Mouse (Mus musculus): ENCODE results near the gene Telo2. TPM values are rescaled to one million over a fixed set of nuclear protein-coding genes. Genes with fewer than 3 reads are reported as not detected.

Gene Telo2
- total RNA-seq, 1 experiment from 2014 or later: 21.2 TPM

GRCm38 (mm10) chr17:25110590-25110989, 5.2 kb downstream of the Telo2 start:
- ATAC-seq (replicated peaks; ENCODE audit: insufficient number of reproducible peaks, low FRiP score, low TSS enrichment, poor library complexity, severe bottlenecking): no peak

GRCm38 (mm10) chr17:25109578-25109977, 6.2 kb downstream of the Telo2 start:
- no peak for ATAC-seq (replicated peaks; ENCODE audit: insufficient number of reproducible peaks, low FRiP score, low TSS enrichment, poor library complexity, severe bottlenecking)

GRCm38 (mm10) chr17:25107786-25108185, 8.0 kb downstream of the Telo2 start:
- no peak for ATAC-seq (replicated peaks; ENCODE audit: insufficient number of reproducible peaks, low FRiP score, low TSS enrichment, poor library complexity, severe bottlenecking)

GRCm38 (mm10) chr17:25101338-25101737, 14.4 kb downstream of the Telo2 start:
- no peak for ATAC-seq (replicated peaks; ENCODE audit: insufficient number of reproducible peaks, low FRiP score, low TSS enrichment, poor library complexity, severe bottlenecking)

GRCm38 (mm10) chr17:25100052-25100451, 15.7 kb downstream of the Telo2 start:
- no peak for ATAC-seq (replicated peaks; ENCODE audit: insufficient number of reproducible peaks, low FRiP score, low TSS enrichment, poor library complexity, severe bottlenecking)

- no peak for ATAC-seq (replicated peaks; ENCODE audit: insufficient number of reproducible peaks, low FRiP score, low TSS enrichment, poor library complexity, severe bottlenecking)
Observed at GRCm38 (mm10) chr17:25096221-25096620, 19.5 kb downstream of the Telo2 start.

GRCm38 (mm10) chr17:25090450-25090849, 25.3 kb downstream of the Telo2 start:
- no peak for ATAC-seq (replicated peaks; ENCODE audit: insufficient number of reproducible peaks, low FRiP score, low TSS enrichment, poor library complexity, severe bottlenecking)

- no peak for ATAC-seq (replicated peaks; ENCODE audit: insufficient number of reproducible peaks, low FRiP score, low TSS enrichment, poor library complexity, severe bottlenecking)
Observed at GRCm38 (mm10) chr17:25089158-25089557, 26.6 kb downstream of the Telo2 start.

GRCm38 (mm10) chr17:25086724-25087123, 29.0 kb downstream of the Telo2 start:
- ATAC-seq (replicated peaks; ENCODE audit: insufficient number of reproducible peaks, low FRiP score, low TSS enrichment, poor library complexity, severe bottlenecking): no peak

GRCm38 (mm10) chr17:25084835-25085385, 30.9 kb downstream of the Telo2 start:
- no peak for ATAC-seq (replicated peaks; ENCODE audit: insufficient number of reproducible peaks, low FRiP score, low TSS enrichment, poor library complexity, severe bottlenecking)

GRCm38 (mm10) chr17:25083444-25083931, 32.3 kb downstream of the Telo2 start, which contains the start of gene Tmem204:
Gene Tmem204 (minus strand): TSS chr17:25083591.
- no peak for ATAC-seq (replicated peaks; ENCODE audit: insufficient number of reproducible peaks, low FRiP score, low TSS enrichment, poor library complexity, severe bottlenecking)

- no peak for ATAC-seq (replicated peaks; ENCODE audit: insufficient number of reproducible peaks, low FRiP score, low TSS enrichment, poor library complexity, severe bottlenecking)
Observed at GRCm38 (mm10) chr17:25082887-25083286, 32.9 kb downstream of the Telo2 start.

GRCm38 (mm10) chr17:25082081-25082847, 33.5 kb downstream of the Telo2 start:
- ATAC-seq (replicated peaks; ENCODE audit: insufficient number of reproducible peaks, low FRiP score, low TSS enrichment, poor library complexity, severe bottlenecking): no peak

GRCm38 (mm10) chr17:25080960-25081381, 34.8 kb downstream of the Telo2 start:
- no peak for ATAC-seq (replicated peaks; ENCODE audit: insufficient number of reproducible peaks, low FRiP score, low TSS enrichment, poor library complexity, severe bottlenecking)

- no peak for ATAC-seq (replicated peaks; ENCODE audit: insufficient number of reproducible peaks, low FRiP score, low TSS enrichment, poor library complexity, severe bottlenecking)
Observed at GRCm38 (mm10) chr17:25080210-25080609, 35.6 kb downstream of the Telo2 start.

- no peak for ATAC-seq (replicated peaks; ENCODE audit: insufficient number of reproducible peaks, low FRiP score, low TSS enrichment, poor library complexity, severe bottlenecking)
Observed at GRCm38 (mm10) chr17:25077771-25078372, 37.9 kb downstream of the Telo2 start.

- no peak for ATAC-seq (replicated peaks; ENCODE audit: insufficient number of reproducible peaks, low FRiP score, low TSS enrichment, poor library complexity, severe bottlenecking)
Observed at GRCm38 (mm10) chr17:25076906-25077305, 38.9 kb downstream of the Telo2 start.

GRCm38 (mm10) chr17:25068690-25069089, 47.1 kb downstream of the Telo2 start:
- no peak for ATAC-seq (replicated peaks; ENCODE audit: insufficient number of reproducible peaks, low FRiP score, low TSS enrichment, poor library complexity, severe bottlenecking)

- no peak for ATAC-seq (replicated peaks; ENCODE audit: insufficient number of reproducible peaks, low FRiP score, low TSS enrichment, poor library complexity, severe bottlenecking)
Observed at GRCm38 (mm10) chr17:25067442-25067851, 48.3 kb downstream of the Telo2 start.

GRCm38 (mm10) chr17:25066595-25066994, 49.2 kb downstream of the Telo2 start:
- ATAC-seq (replicated peaks; ENCODE audit: insufficient number of reproducible peaks, low FRiP score, low TSS enrichment, poor library complexity, severe bottlenecking): no peak

Data from monocyte, adult 5-6 weeks (primary cell).